Mouse (Mus musculus): ENCODE results near the gene Atp1a1.

The Atp1a1 gene

GRCm38 (mm10) chr3:101611012-101611812 is 6.7 kb upstream of the Atp1a1 start:
- no peak for DNase-seq

GRCm38 (mm10) chr3:101609302-101609701 is 4.8 kb upstream of the Atp1a1 start:
- DNase-seq, result no peak

- DNase-seq, result no peak
These were observed 2.5 kb upstream of the Atp1a1 start for GRCm38 (mm10) chr3:101606861-101607455.

GRCm38 (mm10) chr3:101605721-101606120 is 1.2 kb upstream of the Atp1a1 start:
- no peak for DNase-seq

- no peak for DNase-seq
These were observed 807 bp upstream of the Atp1a1 start for GRCm38 (mm10) chr3:101605291-101605690.

GRCm38 (mm10) chr3:101603661-101604549 is 579 bp downstream of the Atp1a1 start:
- peak; percentile 93 for DNase-seq

GRCm38 (mm10) chr3:101603194-101603593 is 1.3 kb downstream of the Atp1a1 start:
- no peak for DNase-seq

GRCm38 (mm10) chr3:101602511-101603055 is 1.9 kb downstream of the Atp1a1 start:
- no peak for DNase-seq

- DNase-seq, result no peak
These were observed 2.8 kb downstream of the Atp1a1 start for GRCm38 (mm10) chr3:101601687-101602086.

- no peak for DNase-seq
These were observed 3.4 kb downstream of the Atp1a1 start for GRCm38 (mm10) chr3:101601003-101601525.

GRCm38 (mm10) chr3:101599920-101600741 is 4.4 kb downstream of the Atp1a1 start:
- no peak for DNase-seq

GRCm38 (mm10) chr3:101599191-101599919 is 5.1 kb downstream of the Atp1a1 start:
- DNase-seq, result peak; percentile 36

- peak; percentile 32 for DNase-seq
These were observed 6.1 kb downstream of the Atp1a1 start for GRCm38 (mm10) chr3:101598231-101598905.

GRCm38 (mm10) chr3:101597317-101598096 is 7.0 kb downstream of the Atp1a1 start:
- DNase-seq, result peak; percentile 4

- DNase-seq, result peak; percentile 63
These were observed 7.8 kb downstream of the Atp1a1 start for GRCm38 (mm10) chr3:101596686-101597085.

- DNase-seq, result peak; percentile 10
These were observed 8.4 kb downstream of the Atp1a1 start for GRCm38 (mm10) chr3:101595866-101596630.

- DNase-seq, result peak; percentile 7
These were observed 9.5 kb downstream of the Atp1a1 start for GRCm38 (mm10) chr3:101594982-101595381.

- no peak for DNase-seq
These were observed 11.2 kb downstream of the Atp1a1 start for GRCm38 (mm10) chr3:101593266-101593651.

All from cerebellum, adult 11-12 months (tissue).